Mouse (Mus musculus): Measurements from ENCODE around the gene Slc35a3. TPM values are rescaled to one million over a fixed set of nuclear protein-coding genes. Genes with fewer than 3 reads are reported as not detected.
"Not testable (repeated sequence)": the region's sequence is repeated elsewhere in the genome, so short reads cannot be mapped to it uniquely, and the experiment has no call there.

Gene Slc35a3
- polyA plus RNA-seq, 1 experiment from 2014 or later, result 7.9 TPM

- Histone ChIP-seq H3K4me3 (no peak overlapping the region), H3K27me3 (no peaks in the 10 kb centered on the region), H3K27ac (no peak overlapping the region), H3K4me1 (replicated peaks) (peaks cover 43% of the 10 kb centered on the region), H3K36me3 (no peaks in the 10 kb centered on the region), H3K9me3 (replicated peaks) (no peaks in the 10 kb centered on the region), H3K4me2 (no peak overlapping the region), H3K9ac (no peak overlapping the region)
- WGBS, result 77% methylated on average over 7 of the region's 7 CpGs
- ATAC-seq (replicated peaks; ENCODE audit: insufficient number of reproducible peaks, insufficient read depth, low FRiP score, low read depth), result no peak
These were observed 56.3 kb downstream of the Slc35a3 start for GRCm38 (mm10) chr3:116656184-116656965.

DNA sequence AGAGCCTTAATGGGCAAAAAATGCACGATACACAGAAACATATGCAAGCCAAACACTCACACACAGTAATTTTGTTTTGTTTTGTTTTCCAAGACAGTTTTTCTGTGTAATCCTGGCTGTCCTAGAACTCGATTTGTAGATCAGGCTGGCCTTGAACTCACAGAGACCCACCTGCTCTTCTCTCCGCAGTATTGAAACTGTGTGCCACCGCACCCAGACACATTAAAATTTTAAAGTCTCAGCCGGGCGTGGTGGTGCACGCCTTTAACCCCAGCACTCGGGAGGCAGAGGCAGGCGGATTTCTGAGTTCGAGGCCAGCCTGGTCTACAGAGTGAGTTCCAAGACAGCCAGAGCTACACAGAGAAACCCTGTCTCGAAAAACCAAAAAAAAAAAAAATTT is 58.6 kb downstream of the Slc35a3 start:
- peaks cover 29% of the 10 kb centered on the region for H3K4me1 ChIP-seq (replicated peaks)
- not testable (repeated sequence) for ATAC-seq (replicated peaks; ENCODE audit: insufficient number of reproducible peaks, insufficient read depth, low FRiP score, low read depth); H3K36me3 ChIP-seq; H3K4me2 ChIP-seq; H3K27ac ChIP-seq; H3K27me3 ChIP-seq; H3K9me3 ChIP-seq (replicated peaks); H3K9ac ChIP-seq; H3K4me3 ChIP-seq
- 91% methylated on average over 11 of the region's 11 CpGs for WGBS

DNA sequence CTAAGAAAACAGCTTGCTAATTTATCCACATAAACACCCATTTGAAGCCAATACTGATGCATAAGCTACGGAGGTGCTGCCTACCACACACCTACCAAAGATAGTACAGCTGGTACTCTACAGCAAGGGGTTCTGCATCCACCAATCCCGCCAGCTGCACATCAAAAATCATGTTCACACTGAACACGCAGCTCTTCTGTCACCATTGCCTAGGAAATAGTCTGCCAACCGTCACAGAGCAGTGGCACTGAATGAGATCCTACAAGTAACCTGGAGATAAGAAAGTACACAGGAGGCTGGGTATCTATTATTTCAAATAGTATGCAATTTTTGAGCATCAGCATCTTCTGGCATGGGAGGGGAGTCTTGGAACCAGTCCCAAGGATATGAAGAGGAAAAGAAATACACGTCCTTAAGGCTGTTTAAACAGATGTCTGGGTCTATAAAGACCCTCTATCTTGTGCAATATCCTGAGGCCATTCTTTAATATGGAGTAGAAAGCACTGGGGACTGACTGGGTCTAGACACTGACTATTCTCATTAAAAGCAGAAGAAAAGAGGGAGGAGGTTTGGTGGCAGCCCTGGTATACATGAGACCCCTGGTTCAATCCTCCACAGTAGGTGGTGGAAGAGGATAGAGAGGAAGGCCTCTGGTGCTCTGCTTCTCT is 59.2 kb downstream of the Slc35a3 start:
- H3K4me1 ChIP-seq (replicated peaks), result peaks cover 27% of the 10 kb centered on the region
- peaks cover 5% of the 10 kb centered on the region; the same call in 1 of the 2 replicates for H3K36me3 ChIP-seq
- H3K27me3 ChIP-seq, result no peaks in the 10 kb centered on the region
- H3K27ac ChIP-seq, result no peak overlapping the region
- H3K9ac ChIP-seq, result no peak overlapping the region
- no peak for ATAC-seq (replicated peaks; ENCODE audit: insufficient number of reproducible peaks, insufficient read depth, low FRiP score, low read depth)
- H3K9me3 ChIP-seq (replicated peaks), result no peaks in the 10 kb centered on the region
- no peak overlapping the region for H3K4me3 ChIP-seq
- H3K4me2 ChIP-seq, result no peak overlapping the region
- 41% methylated on average over 5 of the region's 5 CpGs for WGBS

DNA sequence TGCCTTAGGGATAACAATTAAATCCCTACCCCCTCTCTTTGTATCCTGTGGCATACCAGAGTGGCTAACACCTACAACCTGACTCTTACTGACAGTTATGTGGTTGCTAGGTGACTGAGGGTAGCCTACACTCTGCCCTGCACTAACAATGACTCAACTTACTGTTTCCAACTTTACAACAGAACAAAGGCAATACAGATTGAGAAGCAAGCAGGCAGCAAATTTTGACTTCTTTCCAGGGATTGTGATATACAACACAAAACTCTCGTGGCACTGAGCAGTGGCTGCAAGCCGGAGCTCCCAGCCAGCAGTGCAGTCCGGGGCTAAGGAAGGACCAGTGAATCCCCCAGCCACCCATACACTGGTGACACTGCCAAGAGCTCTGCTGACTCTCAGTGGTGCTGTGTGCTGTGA is 60.6 kb downstream of the Slc35a3 start:
- no peak for ATAC-seq (replicated peaks; ENCODE audit: insufficient number of reproducible peaks, insufficient read depth, low FRiP score, low read depth)
- peaks cover 27% of the 10 kb centered on the region for H3K4me1 ChIP-seq (replicated peaks)

DNA sequence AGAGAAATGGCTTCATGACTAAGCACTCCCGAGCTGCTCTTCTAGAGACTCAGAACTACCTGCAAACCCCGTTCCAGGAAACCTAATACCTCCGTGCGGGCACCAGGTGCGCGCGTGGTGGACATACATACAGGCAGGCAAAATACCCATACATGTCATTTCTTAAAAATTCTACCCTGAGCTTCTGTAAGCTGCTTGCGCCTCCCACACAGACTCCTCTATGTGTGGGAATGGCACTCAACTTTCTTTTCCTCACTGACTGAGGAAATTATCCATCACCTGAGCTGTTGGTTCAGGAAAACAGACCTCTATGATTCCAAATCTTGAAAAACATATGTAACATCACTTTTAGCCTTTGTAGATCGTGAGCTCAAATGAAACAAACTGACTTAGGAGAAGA is 61.9 kb downstream of the Slc35a3 start:
- no peak overlapping the region for H3K4me3 ChIP-seq
- H3K4me1 ChIP-seq (replicated peaks), result peaks cover 19% of the 10 kb centered on the region
- no peak overlapping the region for H3K27ac ChIP-seq
- H3K27me3 ChIP-seq, result no peaks in the 10 kb centered on the region
- H3K9me3 ChIP-seq (replicated peaks), result no peaks in the 10 kb centered on the region
- H3K9ac ChIP-seq, result no peak overlapping the region
- H3K4me2 ChIP-seq, result no peak overlapping the region
- peaks cover 22% of the 10 kb centered on the region for H3K36me3 ChIP-seq
- WGBS, result 93% methylated on average over 9 of the region's 9 CpGs
- no peak for ATAC-seq (replicated peaks; ENCODE audit: insufficient number of reproducible peaks, insufficient read depth, low FRiP score, low read depth)

More for the DNA sequence above, 60.6 kb downstream of the Slc35a3 start:
- H3K4me3 ChIP-seq, result no peak overlapping the region
- H3K9me3 ChIP-seq (replicated peaks), result no peaks in the 10 kb centered on the region
- no peak overlapping the region for H3K9ac ChIP-seq
- H3K27ac ChIP-seq, result no peak overlapping the region
- no peak overlapping the region for H3K4me2 ChIP-seq
- H3K27me3 ChIP-seq, result no peaks in the 10 kb centered on the region
- H3K36me3 ChIP-seq, result peaks cover 10% of the 10 kb centered on the region
- WGBS, result 42% methylated on average over 3 of the region's 3 CpGs

GRCm38 (mm10) chr3:116648805-116649204 is 63.8 kb downstream of the Slc35a3 start:
- H3K9me3 ChIP-seq (replicated peaks), result no peaks in the 10 kb centered on the region
- H3K36me3 ChIP-seq, result peaks cover 31% of the 10 kb centered on the region
- H3K4me1 ChIP-seq (replicated peaks), result peaks cover 16% of the 10 kb centered on the region
- no peak overlapping the region for H3K9ac ChIP-seq
- H3K27ac ChIP-seq, result no peak overlapping the region
- no peak overlapping the region for H3K4me3 ChIP-seq
- H3K4me2 ChIP-seq, result no peak overlapping the region
- 92% methylated on average over 7 of the region's 7 CpGs for WGBS
- no peak for ATAC-seq (replicated peaks; ENCODE audit: insufficient number of reproducible peaks, insufficient read depth, low FRiP score, low read depth)
- H3K27me3 ChIP-seq, result no peaks in the 10 kb centered on the region

DNA sequence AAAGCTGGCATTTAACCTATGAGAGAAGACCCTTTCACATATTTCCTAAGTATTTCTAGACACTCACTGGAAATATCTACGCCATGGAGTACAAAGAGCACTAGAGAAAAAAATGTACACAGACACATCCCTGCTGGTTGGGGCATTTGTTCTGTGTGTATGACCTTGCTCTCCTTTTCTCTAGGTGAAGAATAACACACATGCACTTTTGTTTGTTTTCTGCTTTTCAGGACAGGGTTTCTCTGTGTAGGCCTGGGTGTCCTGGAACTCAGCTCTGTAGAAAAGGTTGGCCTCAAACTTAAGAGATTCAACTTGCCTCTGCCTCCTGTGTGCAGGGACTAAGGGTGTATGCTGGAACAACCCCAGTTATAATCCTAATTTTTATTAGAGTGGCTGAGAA is 66.2 kb downstream of the Slc35a3 start:
- Histone ChIP-seq H3K27me3 (no peaks in the 10 kb centered on the region), H3K9me3 (replicated peaks) (no peaks in the 10 kb centered on the region), H3K9ac (no peak overlapping the region), H3K4me3 (no peak overlapping the region), H3K36me3 (peaks cover 49% of the 10 kb centered on the region), H3K4me1 (replicated peaks) (no peaks in the 10 kb centered on the region), H3K4me2 (no peak overlapping the region), H3K27ac (no peak overlapping the region)
- whole genome bisulfite sequencing, result 93% methylated on average over 1 of the region's 1 CpGs
- no peak for ATAC-seq (replicated peaks; ENCODE audit: insufficient number of reproducible peaks, insufficient read depth, low FRiP score, low read depth)

DNA sequence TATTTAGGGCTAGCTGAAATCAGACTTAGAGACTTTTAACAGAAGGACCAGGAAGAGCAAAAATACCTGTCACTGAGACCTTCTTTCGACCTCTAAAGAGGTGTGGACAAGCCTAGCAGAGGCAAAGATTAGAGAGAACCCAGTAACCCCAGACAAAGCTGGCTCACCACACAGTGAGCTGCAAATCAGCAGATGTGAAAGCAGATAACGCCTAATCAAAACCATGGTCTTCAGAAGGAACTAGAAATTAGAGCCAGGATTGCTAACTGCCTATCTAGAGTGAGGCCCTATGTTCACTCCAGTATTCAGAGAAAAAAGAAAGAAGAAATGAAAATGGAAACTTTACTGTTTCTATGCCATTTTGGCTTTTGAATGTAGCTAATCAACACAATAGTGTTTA is 70.3 kb downstream of the Slc35a3 start:
- Histone ChIP-seq H3K27ac (no peak overlapping the region), H3K9ac (no peak overlapping the region), H3K4me2 (no peak overlapping the region), H3K4me1 (replicated peaks) (no peaks in the 10 kb centered on the region), H3K4me3 (no peak overlapping the region), H3K9me3 (replicated peaks) (no peaks in the 10 kb centered on the region), H3K27me3 (no peaks in the 10 kb centered on the region), H3K36me3 (peaks cover 70% of the 10 kb centered on the region)
- WGBS, result 76% methylated on average over 2 of the region's 2 CpGs
- ATAC-seq (replicated peaks; ENCODE audit: insufficient number of reproducible peaks, insufficient read depth, low FRiP score, low read depth), result no peak

DNA sequence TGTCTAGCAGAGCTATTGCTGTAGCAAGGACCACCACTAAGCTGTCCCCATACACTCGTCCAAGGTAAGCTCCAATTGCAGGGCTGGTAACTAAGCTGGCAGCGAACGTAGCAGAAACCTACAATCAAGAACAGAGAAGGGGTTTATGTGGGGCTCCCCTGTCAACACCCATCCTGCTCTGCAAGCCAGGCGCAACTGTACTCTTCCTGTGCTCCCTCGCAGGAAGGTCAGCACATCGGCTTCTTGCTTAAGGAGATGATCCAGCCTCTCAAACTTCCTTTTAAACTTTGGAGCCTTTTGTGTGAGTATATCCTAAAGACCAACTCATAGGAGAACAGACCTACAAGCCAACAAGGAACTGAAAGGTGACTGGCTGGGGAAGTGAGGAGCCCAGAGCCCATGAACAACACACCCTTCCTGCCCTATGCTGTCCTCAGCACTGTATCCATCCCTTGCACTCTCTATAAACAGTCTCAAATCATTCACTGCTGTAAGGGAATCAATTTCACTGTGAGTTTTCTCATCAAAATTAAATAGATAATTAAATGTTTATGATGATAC is 70.7 kb downstream of the Slc35a3 start:
- Histone ChIP-seq H3K27ac (no peak overlapping the region), H3K4me3 (no peak overlapping the region), H3K4me2 (no peak overlapping the region), H3K9me3 (replicated peaks) (no peaks in the 10 kb centered on the region), H3K4me1 (replicated peaks) (no peaks in the 10 kb centered on the region), H3K27me3 (no peaks in the 10 kb centered on the region), H3K36me3 (peaks cover 74% of the 10 kb centered on the region), H3K9ac (no peak overlapping the region)
- WGBS, result 89% methylated on average over 6 of the region's 6 CpGs
- no peak for ATAC-seq (replicated peaks; ENCODE audit: insufficient number of reproducible peaks, insufficient read depth, low FRiP score, low read depth)

DNA sequence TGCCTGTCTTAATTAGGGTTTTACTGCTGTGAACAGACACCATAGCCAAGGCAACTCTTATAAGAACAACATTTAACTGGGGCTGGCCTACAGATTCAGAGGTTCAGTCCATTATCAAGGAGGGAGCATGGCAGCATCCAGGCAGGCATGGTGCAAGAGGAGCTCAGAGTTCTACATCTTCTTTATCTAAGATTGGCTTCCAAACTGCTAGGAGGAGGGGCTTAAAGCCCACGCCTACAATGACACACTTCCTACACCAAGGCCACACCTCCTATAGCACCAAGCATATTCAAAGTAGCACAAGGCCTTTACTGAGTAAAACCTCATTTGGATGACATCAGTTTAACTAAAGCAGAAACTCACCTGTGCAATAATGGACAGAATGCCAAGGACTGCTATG is 72.6 kb downstream of the Slc35a3 start:
- Histone ChIP-seq H3K27me3 (no peaks in the 10 kb centered on the region), H3K9me3 (replicated peaks) (no peaks in the 10 kb centered on the region), H3K4me3 (no peak overlapping the region), H3K36me3 (peaks cover 77% of the 10 kb centered on the region), H3K4me2 (no peak overlapping the region), H3K27ac (no peak overlapping the region), H3K9ac (no peak overlapping the region), H3K4me1 (replicated peaks) (no peaks in the 10 kb centered on the region)
- no peak for ATAC-seq (replicated peaks; ENCODE audit: insufficient number of reproducible peaks, insufficient read depth, low FRiP score, low read depth)
- 81% methylated on average over 1 of the region's 1 CpGs for WGBS

DNA sequence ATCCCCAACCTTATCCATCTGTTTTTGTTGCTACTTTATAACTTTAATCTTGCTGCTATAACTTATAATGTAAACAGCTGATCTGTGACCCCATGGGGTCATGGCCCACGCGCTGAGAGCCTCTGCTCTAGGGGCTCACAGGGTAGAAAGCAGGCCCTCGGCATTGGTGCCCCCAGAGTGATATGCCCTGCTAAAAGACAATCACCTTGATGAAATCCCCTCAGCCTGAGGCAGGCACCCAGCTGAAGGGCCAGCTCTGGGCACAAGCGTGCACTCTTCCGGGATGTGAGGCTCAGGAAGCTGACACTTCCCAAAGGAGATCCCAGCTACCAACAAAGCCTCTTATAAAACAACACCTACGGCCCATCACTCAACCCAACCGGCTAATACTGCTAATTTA is 74.1 kb downstream of the Slc35a3 start:
- peaks cover 83% of the 10 kb centered on the region for H3K36me3 ChIP-seq
- no peak for ATAC-seq (replicated peaks; ENCODE audit: insufficient number of reproducible peaks, insufficient read depth, low FRiP score, low read depth)
- no peak overlapping the region for H3K4me3 ChIP-seq
- no peaks in the 10 kb centered on the region for H3K9me3 ChIP-seq (replicated peaks)
- no peak overlapping the region for H3K4me2 ChIP-seq
- WGBS, result 88% methylated on average over 7 of the region's 7 CpGs
- no peak overlapping the region for H3K9ac ChIP-seq
- H3K4me1 ChIP-seq (replicated peaks), result no peaks in the 10 kb centered on the region
- H3K27me3 ChIP-seq, result no peaks in the 10 kb centered on the region
- no peak overlapping the region for H3K27ac ChIP-seq
